Mouse (Mus musculus): ENCODE data around the gene Efcab6. TPM values are rescaled to one million over a fixed set of nuclear protein-coding genes. Genes with fewer than 3 reads are reported as not detected.

Efcab6 gene
- polyA plus RNA-seq, 1 experiment from 2014 or later: 0.27 TPM

Other genes with a start within 250 kb of the Efcab6 start
- 73.2 and 73.7 TPM in 2 replicates for gene Sult4a1, start 40.4 kb upstream of the Efcab6 start, polyA plus RNA-seq (2015; fragmentation: Nextera tagmentation; extraction: Ambion mirVana)
- not detected in 2 replicates for gene Pnpla5, start 57.8 kb upstream of the Efcab6 start, polyA plus RNA-seq (2015; fragmentation: Nextera tagmentation; extraction: Ambion mirVana)
- gene Pnpla3, start 102.5 kb upstream of the Efcab6 start, polyA plus RNA-seq (2015; fragmentation: Nextera tagmentation; extraction: Ambion mirVana): 3.9 and 5.0 TPM in 2 replicates
- gene Samm50, start 126.9 kb upstream of the Efcab6 start, polyA plus RNA-seq (2015; fragmentation: Nextera tagmentation; extraction: Ambion mirVana): 77.1 and 77.2 TPM in 2 replicates
- gene Parvb, start 166.7 kb upstream of the Efcab6 start, polyA plus RNA-seq (2015; fragmentation: Nextera tagmentation; extraction: Ambion mirVana): 3.9 and 4.5 TPM in 2 replicates